Mouse (Mus musculus) stomach, embryonic 14.5 days (tissue): ENCODE measurements at regions not wholly inside any gene's neighbourhood (a gene's known extent, or its start where the extent isn't known, plus 50 kb on each side); places are given as distances from the start of the nearest gene placed in this dataset.

Source experiments
- ATAC-seq: fragments of 200-750 bp; cut with Nextera tagmentation; 2 replicates; pipeline ENCODE4 v1.8.0; 2017; ENCODE audit warnings: low read depth, moderate TSS enrichment; ENCODE audit not compliant: insufficient number of reproducible peaks, insufficient read depth, low FRiP score
- H3K27ac ChIP-seq: fragments of 300-500 bp; sonication (generic); 2 replicates; pipeline ENCODE4 v1.5.1; 2014; ENCODE audit warnings: mild to moderate bottlenecking, low read length, moderate library complexity, mixed read lengths
- H3K27me3 ChIP-seq: fragments of 300-500 bp; sonication (generic); 2 replicates; pipeline ENCODE4 v1.6.1; 2014; ENCODE audit warnings: low read length, control low read depth, mixed read lengths; ENCODE audit not compliant: control insufficient read depth, insufficient read depth
- H3K36me3 ChIP-seq: fragments of 300-500 bp; sonication (generic); 2 replicates; pipeline ENCODE4 v1.6.1; 2014; ENCODE audit warnings: mild to moderate bottlenecking, control low read depth, low read length, moderate library complexity, mixed read lengths; ENCODE audit not compliant: control insufficient read depth, insufficient read depth
- H3K4me1 ChIP-seq: fragments of 300-500 bp; sonication (generic); 2 replicates; pipeline ENCODE4 v1.6.1; 2014; ENCODE audit warnings: low read length, control low read depth, mixed read lengths; ENCODE audit not compliant: control insufficient read depth, insufficient read depth
- H3K4me2 ChIP-seq: fragments of 300-500 bp; sonication (generic); replicated peaks from 2 replicates; pipeline ENCODE4 v1.6.1; 2014; ENCODE audit warnings: low read depth, low read length, control low read depth
- H3K4me3 ChIP-seq: fragments of 300-500 bp; sonication (generic); 2 replicates; pipeline ENCODE4 v1.5.1; 2014; ENCODE audit warnings: low read depth, low read length, control low read depth
- H3K9ac ChIP-seq: fragments of 300-500 bp; sonication (generic); replicated peaks from 2 replicates; pipeline ENCODE4 v1.6.1; 2014; ENCODE audit warnings: low read depth, mild to moderate bottlenecking, control low read depth, low read length, moderate library complexity, mixed read lengths
- H3K9me3 ChIP-seq: fragments of 300-500 bp; sonication (generic); 2 replicates; pipeline ENCODE4 v1.6.1; 2016; ENCODE audit warnings: low read depth, low read length, control low read depth; ENCODE audit not compliant: control insufficient read depth
- WGBS: fragments of 180-500 bp; shearing (Covaris S2); extraction: QIAGEN DNeasy Blood & Tissue Kit; methylation state at CpG from one replicate; pipeline ENCODE4 v1.1.7; 2014; 5-methylcytosine and 5-hydroxymethylcytosine counted together

GRCm38 (mm10) chr7:72362690-72363089 lies 56.3 kb upstream of the Mctp2 start:
- WGBS, result 18% methylated on average over 3 of the region's 3 CpGs

GRCm38 (mm10) chr7:72391323-72391722 lies 84.9 kb upstream of the Mctp2 start:
- Histone ChIP-seq H3K27ac (no peak overlapping the region), H3K9me3 (no peaks in the 10 kb centered on the region), H3K9ac (no peak overlapping the region), H3K27me3 (no peaks in the 10 kb centered on the region), H3K36me3 (no peaks in the 10 kb centered on the region), H3K4me2 (no peak overlapping the region), H3K4me3 (no peak overlapping the region), H3K4me1 (no peaks in the 10 kb centered on the region)
- 0 out of 2 replicates have a peak, but pooled peaks have one; percentile 37 for ATAC-seq
- 43% methylated on average over 7 of the region's 7 CpGs for WGBS

More at GRCm38 (mm10) chr7:72362690-72363089, 56.3 kb upstream of the Mctp2 start:
- Histone ChIP-seq H3K4me2 (no peak overlapping the region), H3K9me3 (no peaks in the 10 kb centered on the region), H3K4me3 (no peak overlapping the region), H3K4me1 (no peaks in the 10 kb centered on the region), H3K9ac (no peak overlapping the region), H3K27me3 (no peaks in the 10 kb centered on the region), H3K36me3 (no peaks in the 10 kb centered on the region), H3K27ac (no peak overlapping the region)
- ATAC-seq, result no peak

- Histone ChIP-seq H3K27me3 (no peaks in the 10 kb centered on the region), H3K4me3 (no peak overlapping the region), H3K9me3 (no peaks in the 10 kb centered on the region), H3K9ac (no peak overlapping the region), H3K27ac (no peak overlapping the region), H3K4me2 (no peak overlapping the region), H3K36me3 (no peaks in the 10 kb centered on the region), H3K4me1 (no peaks in the 10 kb centered on the region)
- no peak for ATAC-seq
Observed at GRCm38 (mm10) chr7:72400056-72400455, 93.6 kb upstream of the Mctp2 start.

- Histone ChIP-seq H3K4me2 (no peak overlapping the region), H3K4me1 (no peaks in the 10 kb centered on the region), H3K9ac (no peak overlapping the region), H3K4me3 (no peak overlapping the region), H3K9me3 (no peaks in the 10 kb centered on the region), H3K27ac (no peak overlapping the region), H3K27me3 (no peaks in the 10 kb centered on the region), H3K36me3 (no peaks in the 10 kb centered on the region)
- 69% methylated on average over 3 of the region's 3 CpGs for WGBS
- ATAC-seq, result no peak
Observed at GRCm38 (mm10) chr7:72406131-72406530, 99.7 kb upstream of the Mctp2 start.

GRCm38 (mm10) chr7:72408409-72408986 lies 102.1 kb upstream of the Mctp2 start:
- H3K4me3 ChIP-seq, result no peak overlapping the region
- WGBS, result 34% methylated on average over 6 of the region's 6 CpGs
- H3K36me3 ChIP-seq, result no peaks in the 10 kb centered on the region
- H3K27me3 ChIP-seq, result no peaks in the 10 kb centered on the region
- ATAC-seq, result no peak
- no peaks in the 10 kb centered on the region for H3K9me3 ChIP-seq
- H3K4me1 ChIP-seq, result no peaks in the 10 kb centered on the region
- H3K27ac ChIP-seq, result no peak overlapping the region
- H3K9ac ChIP-seq, result no peak overlapping the region
- no peak overlapping the region for H3K4me2 ChIP-seq

- Histone ChIP-seq H3K4me3 (no peak overlapping the region), H3K9me3 (no peaks in the 10 kb centered on the region), H3K27me3 (no peaks in the 10 kb centered on the region), H3K9ac (no peak overlapping the region), H3K36me3 (no peaks in the 10 kb centered on the region), H3K4me1 (0 out of 2 replicates have a peak, but pooled peaks cover 3% of the 10 kb centered on the region), H3K4me2 (no peak overlapping the region), H3K27ac (no peak overlapping the region)
- WGBS, result 38% methylated on average over 2 of the region's 2 CpGs
- no peak for ATAC-seq
Observed at GRCm38 (mm10) chr7:72438552-72438951, 132.1 kb upstream of the Mctp2 start.

- Histone ChIP-seq H3K4me1 (0 out of 2 replicates have a peak, but pooled peaks cover 3% of the 10 kb centered on the region), H3K4me2 (no peak overlapping the region), H3K9me3 (no peaks in the 10 kb centered on the region), H3K4me3 (no peak overlapping the region), H3K36me3 (no peaks in the 10 kb centered on the region), H3K27me3 (no peaks in the 10 kb centered on the region), H3K9ac (no peak overlapping the region), H3K27ac (no peak overlapping the region)
- ATAC-seq, result no peak
- WGBS, result 63% methylated on average over 5 of the region's 5 CpGs
Observed at GRCm38 (mm10) chr7:72442001-72442400, 135.6 kb upstream of the Mctp2 start.

- Histone ChIP-seq H3K27me3 (no peaks in the 10 kb centered on the region), H3K9me3 (no peaks in the 10 kb centered on the region), H3K4me2 (no peak overlapping the region), H3K27ac (no peak overlapping the region), H3K36me3 (no peaks in the 10 kb centered on the region), H3K4me3 (no peak overlapping the region), H3K4me1 (0 out of 2 replicates have a peak, but pooled peaks cover 3% of the 10 kb centered on the region), H3K9ac (no peak overlapping the region)
- ATAC-seq, result no peak
- WGBS, result 81% methylated on average over 1 of the region's 1 CpGs
Observed at GRCm38 (mm10) chr7:72444016-72444415, 137.6 kb upstream of the Mctp2 start.

- H3K4me2 ChIP-seq, result no peak overlapping the region
- WGBS, result 38% methylated on average over 1 of the region's 1 CpGs
- no peaks in the 10 kb centered on the region for H3K9me3 ChIP-seq
- no peak overlapping the region for H3K27ac ChIP-seq
- H3K4me1 ChIP-seq, result 0 out of 2 replicates have a peak, but pooled peaks cover 3% of the 10 kb centered on the region
- H3K4me3 ChIP-seq, result no peak overlapping the region
- no peaks in the 10 kb centered on the region for H3K27me3 ChIP-seq
- no peak overlapping the region for H3K9ac ChIP-seq
- ATAC-seq, result no peak
- H3K36me3 ChIP-seq, result no peaks in the 10 kb centered on the region
Observed at GRCm38 (mm10) chr7:72444792-72445191, 138.4 kb upstream of the Mctp2 start.
